Mouse (Mus musculus) CD4-positive, CD25-positive, alpha-beta regulatory T cell, adult 9 weeks (primary cell): ENCODE data around the gene Wfdc17. TPM values are rescaled to one million over a fixed set of nuclear protein-coding genes. Genes with fewer than 3 reads are reported as not detected.

Source experiments
- polyA plus RNA-seq: library from polyadenylated mRNA; unstranded; fragments of 100-300 nt; shearing (Covaris generic); gene quantifications from one replicate; pipeline ENCODE4 v1.2.1, GENCODE M21; 2017

The Wfdc17 gene
- polyA plus RNA-seq: not detected

GRCm38 (mm10) chr11:83703705-83704104 lies at the start of gene Wfdc17:
Gene Wfdc17, plus strand, starts transcription at chr11:83703991.

DNA sequence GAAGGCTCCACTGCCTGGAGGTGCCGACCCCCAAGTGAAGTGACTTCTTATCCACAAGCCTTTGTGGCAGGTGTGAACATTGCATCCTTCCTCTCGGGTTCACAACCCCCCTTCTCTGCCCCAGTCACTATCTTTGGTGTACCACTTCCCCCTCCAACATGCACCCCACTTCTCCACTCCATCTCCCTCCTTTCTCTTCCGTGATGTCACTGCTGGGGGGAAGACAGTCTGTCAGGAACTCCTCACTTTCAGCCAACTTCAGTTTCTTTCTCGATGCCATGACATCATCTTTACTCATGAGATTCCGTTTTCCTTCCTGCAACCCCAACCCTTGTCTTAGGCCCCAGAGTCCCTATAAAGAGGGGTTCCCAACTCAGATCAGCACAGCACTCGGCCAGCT lies 41.6 kb upstream of the Wfdc17 start, which contains the start of gene Ccl4:
Gene Ccl4 (plus strand): TSS at position 381 of the 400 bp plus-strand sequence.

DNA sequence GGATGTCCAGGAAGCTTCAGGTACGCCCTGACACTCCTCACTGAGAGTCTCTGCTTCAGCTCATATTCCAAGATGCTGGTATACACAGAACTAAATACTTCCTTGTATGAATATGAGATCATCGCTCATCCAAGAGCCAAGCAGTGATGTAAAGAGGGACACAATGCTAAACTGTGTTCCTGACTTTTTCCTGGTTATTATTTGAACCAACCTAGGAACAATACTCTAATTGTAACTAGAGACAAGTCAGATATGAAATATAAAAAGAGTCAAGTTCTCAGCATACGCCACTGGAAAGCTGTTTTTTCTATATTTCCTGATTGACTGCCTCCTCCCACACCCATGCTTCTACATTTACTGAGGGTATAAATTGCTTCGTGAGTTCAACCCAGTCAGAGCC lies 4.9 kb downstream of the Wfdc17 start, which contains the start of gene Wfdc18:
Gene Wfdc18 (plus strand): TSS at position 301 of the 400 bp plus-strand sequence.

DNA sequence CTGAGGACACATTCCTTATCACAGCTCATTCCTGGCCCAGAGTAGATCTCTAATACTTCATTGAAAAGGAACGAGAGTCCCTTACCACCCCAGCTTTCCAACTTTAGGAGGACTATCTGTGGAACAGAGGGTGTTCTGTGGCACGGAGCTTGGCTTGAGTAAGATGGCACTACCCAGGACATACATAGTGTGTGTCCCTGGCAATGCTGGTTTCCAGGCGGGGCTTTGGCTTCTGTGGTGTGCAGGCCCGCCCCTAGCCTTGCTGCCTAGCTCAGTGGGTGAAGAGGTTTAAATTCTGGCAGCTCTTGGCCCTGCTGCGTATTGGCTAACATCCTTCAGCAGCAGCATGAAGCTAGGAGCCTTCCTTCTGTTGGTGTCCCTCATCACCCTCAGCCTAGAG lies 42.9 kb downstream of the Wfdc17 start, which contains the start of gene Wfdc21:
Gene Wfdc21 (plus strand): TSS at position 260 of the 400 bp plus-strand sequence.

GRCm38 (mm10) chr11:83753581-83754181 lies 49.9 kb downstream of the Wfdc17 start, which contains the start of gene Heatr6:
Gene Heatr6, plus strand, starts transcription at chr11:83753696.

Other genes with a start within 250 kb of the Wfdc17 start
- gene Mmp28, start 240.9 kb upstream of the Wfdc17 start, polyA plus RNA-seq: not detected
- gene Taf15, start 230.9 kb upstream of the Wfdc17 start, polyA plus RNA-seq: 22.7 TPM
- not detected for gene Heatr9, start 181.8 kb upstream of the Wfdc17 start, polyA plus RNA-seq
- 101 TPM for gene Ccl5, start 173.5 kb upstream of the Wfdc17 start, polyA plus RNA-seq
- not detected for gene Ccl9, start 125.4 kb upstream of the Wfdc17 start, polyA plus RNA-seq
- 0.61 TPM for gene Ccl6, start 110.9 kb upstream of the Wfdc17 start, polyA plus RNA-seq
- gene Rpl9-ps1, start 58.4 kb upstream of the Wfdc17 start, polyA plus RNA-seq: 0.60 TPM
- 0.37 TPM for gene Ccl3, start 54.6 kb upstream of the Wfdc17 start, polyA plus RNA-seq
- gene Ccl4, start 41.4 kb upstream of the Wfdc17 start, polyA plus RNA-seq: 2.7 TPM
- not detected for gene Wfdc18, start 5.0 kb downstream of the Wfdc17 start, polyA plus RNA-seq
- gene Wfdc21, start 42.9 kb downstream of the Wfdc17 start, polyA plus RNA-seq: not detected
- gene Heatr6, start 49.7 kb downstream of the Wfdc17 start, polyA plus RNA-seq: 41.2 TPM
- gene Hnf1b, start 146.1 kb downstream of the Wfdc17 start, polyA plus RNA-seq: 0.12 TPM
- 69.4 TPM for gene Ddx52, start 238.1 kb downstream of the Wfdc17 start, polyA plus RNA-seq